Mouse (Mus musculus): ENCODE results near the gene Pfdn6. TPM values are rescaled to one million over a fixed set of nuclear protein-coding genes. Genes with fewer than 3 reads are reported as not detected.
"Not testable (repeated sequence)": the region's sequence is repeated elsewhere in the genome, so short reads cannot be mapped to it uniquely, and the experiment has no call there.

Pfdn6 gene
- 117 and 135 TPM in 2 replicates for polyA plus RNA-seq (2012; rRNA removed)

DNA sequence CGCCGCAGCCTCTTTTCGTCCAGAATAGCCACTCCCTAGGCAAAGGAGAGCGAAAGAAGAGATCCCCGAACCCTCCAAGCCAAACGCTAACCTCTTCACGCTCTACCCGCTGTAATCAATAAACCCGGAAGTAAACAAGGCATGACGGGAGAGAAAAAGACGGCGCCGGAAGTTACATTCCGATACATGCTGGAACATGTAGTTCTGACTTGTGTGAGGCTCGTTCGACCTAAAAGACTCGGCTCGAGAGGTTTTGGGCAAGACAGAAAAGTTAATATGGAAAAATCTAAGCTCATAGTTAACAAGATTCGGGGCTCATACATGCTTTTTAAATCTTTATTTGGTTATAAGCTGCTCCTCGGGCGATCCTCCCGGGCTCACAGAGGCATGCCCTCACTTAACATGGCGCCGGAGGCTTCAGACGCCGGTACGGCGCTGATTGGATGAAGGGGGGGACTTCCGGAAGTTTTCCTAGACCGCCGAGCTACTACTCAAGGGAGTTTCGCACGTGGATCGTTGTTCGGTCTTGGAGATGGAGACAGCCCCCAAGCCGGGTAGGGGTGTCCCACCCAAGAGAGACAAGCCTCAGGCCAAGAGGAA, at the start of gene Pfdn6, which contains the start of gene Wdr46:
Gene Pfdn6, minus strand, starts transcription at position 138 of the 600 bp plus-strand sequence.
Gene Wdr46, plus strand, starts transcription at position 455 of the 600 bp plus-strand sequence.
- H3K27me3 ChIP-seq (ENCODE audit: control insufficient read depth, insufficient read depth, low read length) = no peaks in the 10 kb centered on the region
- H3K27ac ChIP-seq (ENCODE audit: insufficient read depth, low read length) = peak within 1 kb of the TSS; percentile 59
- under 1% methylated on average over 36 of the region's 36 CpGs for WGBS

DNA sequence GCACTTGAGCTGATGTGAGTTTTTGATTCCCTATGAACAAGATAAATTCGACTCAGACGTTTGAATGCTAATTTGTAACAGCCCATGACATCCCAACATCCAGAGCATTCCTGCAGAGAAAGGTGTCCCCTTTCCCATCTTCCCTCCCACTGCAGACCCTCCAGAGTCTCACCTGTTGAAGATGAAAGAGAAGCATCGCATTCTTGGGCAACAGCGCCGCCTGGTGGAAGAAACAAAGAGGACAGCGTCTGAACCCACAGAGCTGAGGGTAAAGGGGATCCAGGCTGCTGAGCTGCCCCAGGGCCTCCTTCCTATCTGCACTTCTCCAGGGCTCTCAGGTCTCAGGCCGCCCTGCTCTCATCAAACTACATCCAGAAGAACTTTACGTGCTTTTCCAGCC, 42.0 kb upstream of the Pfdn6 start:
- H3K27ac ChIP-seq (ENCODE audit: insufficient read depth, low read length); H3K27me3 ChIP-seq (ENCODE audit: control insufficient read depth, insufficient read depth, low read length): not testable (repeated sequence)

More for the DNA sequence above, at the start of gene Pfdn6, which contains the start of gene Wdr46:
- DNase-seq = peak; percentile 87 to 88
- Histone ChIP-seq H3K4me3 (replicated peaks; ENCODE audit: insufficient read depth, low read depth, low read length) (peak within 1 kb of the TSS; percentile 91), H3K4me1 (ENCODE audit: control insufficient read depth, insufficient read depth, low read length) (peaks cover 5% of the 10 kb centered on the region; the same call in 1 of the 2 replicates)
- TF ChIP-seq CTCF (IDR thresholded peaks at IDR 0.05; ENCODE audit: borderline replicate concordance, insufficient read depth, low read depth, low read length) = no peak
- TF ChIP-seq POLR2A (IDR thresholded peaks at IDR 0.05; ENCODE audit: borderline replicate concordance, insufficient read depth, low read length) = peak; percentile 79; the same call in 1 of the 2 replicates

DNA sequence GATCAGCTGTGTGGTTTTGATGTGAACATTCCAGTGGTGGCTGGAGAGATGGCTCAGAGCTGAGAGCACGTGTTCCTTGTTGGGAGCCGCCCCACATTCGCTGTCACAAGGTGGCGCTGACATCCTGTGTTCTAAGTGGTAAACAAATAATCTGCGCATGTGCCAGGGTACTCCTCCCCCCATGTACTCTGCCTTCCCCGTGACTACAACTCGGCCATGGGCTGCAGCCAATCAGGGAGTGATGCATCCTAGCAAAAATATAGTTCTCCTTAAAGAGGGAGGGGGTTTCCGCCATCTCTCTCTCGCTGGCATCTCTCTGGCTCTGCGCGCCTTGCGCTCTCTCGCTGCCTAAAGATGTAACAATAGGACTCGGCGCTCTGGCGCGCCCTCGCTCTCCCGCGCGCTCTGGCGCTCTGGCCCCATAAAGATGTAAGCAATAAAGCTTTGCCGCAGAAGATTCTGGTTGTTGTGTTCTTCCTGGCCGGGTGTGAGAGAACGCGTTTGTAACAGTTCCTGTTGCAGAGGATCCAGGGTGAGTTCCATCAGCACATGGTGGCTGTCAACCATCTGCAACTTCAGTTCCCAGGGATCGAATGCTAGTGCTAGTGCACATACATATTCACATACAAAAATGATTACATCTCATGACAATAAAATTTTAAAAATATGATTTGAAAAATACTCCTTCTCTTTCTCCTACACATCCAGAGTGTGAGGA, 41.2 kb upstream of the Pfdn6 start:
- H3K4me3 ChIP-seq (replicated peaks; ENCODE audit: insufficient read depth, low read depth, low read length) = peak overlapping the region; percentile 81
- TF ChIP-seq CTCF (IDR thresholded peaks at IDR 0.05; ENCODE audit: borderline replicate concordance, insufficient read depth, low read depth, low read length) (peak; percentile 48; the same call in 1 of the 2 replicates), POLR2A (IDR thresholded peaks at IDR 0.05; ENCODE audit: borderline replicate concordance, insufficient read depth, low read length) (peak; percentile 57; the same call in 1 of the 2 replicates)
- peak overlapping the region; percentile 84 for H3K27ac ChIP-seq (ENCODE audit: insufficient read depth, low read length)
- DNase-seq = peak; percentile 89 to 91
- peaks cover 13% of the 10 kb centered on the region for H3K4me1 ChIP-seq (ENCODE audit: control insufficient read depth, insufficient read depth, low read length)
- under 1% methylated on average over 27 of the region's 27 CpGs for WGBS
- not testable (repeated sequence) for H3K27me3 ChIP-seq (ENCODE audit: control insufficient read depth, insufficient read depth, low read length)

More for the DNA sequence above, 42.0 kb upstream of the Pfdn6 start:
- peak; percentile 60 to 80 for DNase-seq
- not testable (repeated sequence) for H3K4me3 ChIP-seq (replicated peaks; ENCODE audit: insufficient read depth, low read depth, low read length)
- TF ChIP-seq CTCF (IDR thresholded peaks at IDR 0.05; ENCODE audit: borderline replicate concordance, insufficient read depth, low read depth, low read length) = peak; percentile 72
- H3K4me1 ChIP-seq (ENCODE audit: control insufficient read depth, insufficient read depth, low read length) = peaks cover 13% of the 10 kb centered on the region
- WGBS = 7% methylated on average over 8 of the region's 8 CpGs

DNA sequence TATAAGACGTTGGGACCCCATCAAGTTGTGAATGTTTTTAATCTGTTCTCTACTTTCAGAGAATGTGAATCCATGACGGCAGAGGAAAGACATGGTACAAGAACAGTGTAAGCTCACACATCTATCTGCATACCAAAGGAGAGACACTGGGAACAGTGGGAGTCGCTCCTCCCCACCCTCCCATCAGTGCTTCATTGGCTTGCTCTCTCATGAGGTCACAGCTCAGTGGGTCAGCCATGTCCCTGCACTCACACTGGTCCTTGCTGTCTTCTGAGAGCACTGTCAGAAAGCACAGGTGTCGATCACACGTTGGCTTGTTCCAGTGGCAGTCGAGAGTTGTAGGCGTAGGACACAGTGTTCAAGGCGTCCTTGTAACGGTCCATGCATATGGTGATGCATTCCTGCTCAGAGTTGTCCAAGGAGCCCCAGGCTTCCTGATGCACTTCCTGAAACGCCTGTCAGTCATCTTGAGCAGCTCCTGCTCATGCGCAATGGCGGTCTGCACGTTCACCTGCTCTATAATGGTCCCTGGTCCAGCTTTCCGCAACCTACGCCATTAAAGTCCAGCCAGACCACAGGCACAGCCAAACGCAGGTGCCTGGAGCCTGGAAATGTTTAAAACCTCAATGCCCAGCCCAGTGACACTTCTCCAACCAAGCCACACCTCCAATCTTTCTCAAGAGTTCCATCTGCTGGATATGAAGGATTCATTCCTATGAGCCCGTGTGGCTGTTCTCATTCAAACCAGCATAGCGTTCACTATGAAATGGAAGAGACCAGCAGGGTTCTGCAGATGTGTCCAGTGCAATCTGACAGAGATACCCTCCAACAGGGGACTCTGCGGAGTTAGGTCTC, 40.3 kb upstream of the Pfdn6 start:
- H3K27ac ChIP-seq (ENCODE audit: insufficient read depth, low read length) = peak overlapping the region; percentile 74
- DNase-seq = no peak
- H3K27me3 ChIP-seq (ENCODE audit: control insufficient read depth, insufficient read depth, low read length) = no peaks in the 10 kb centered on the region
- no peak for TF ChIP-seq CTCF (IDR thresholded peaks at IDR 0.05; ENCODE audit: borderline replicate concordance, insufficient read depth, low read depth, low read length)
- no peak for TF ChIP-seq POLR2A (IDR thresholded peaks at IDR 0.05; ENCODE audit: borderline replicate concordance, insufficient read depth, low read length)
- WGBS = 72% methylated on average over 19 of the region's 19 CpGs
- no peak overlapping the region for H3K4me3 ChIP-seq (replicated peaks; ENCODE audit: insufficient read depth, low read depth, low read length)
- peaks cover 13% of the 10 kb centered on the region for H3K4me1 ChIP-seq (ENCODE audit: control insufficient read depth, insufficient read depth, low read length)

DNA sequence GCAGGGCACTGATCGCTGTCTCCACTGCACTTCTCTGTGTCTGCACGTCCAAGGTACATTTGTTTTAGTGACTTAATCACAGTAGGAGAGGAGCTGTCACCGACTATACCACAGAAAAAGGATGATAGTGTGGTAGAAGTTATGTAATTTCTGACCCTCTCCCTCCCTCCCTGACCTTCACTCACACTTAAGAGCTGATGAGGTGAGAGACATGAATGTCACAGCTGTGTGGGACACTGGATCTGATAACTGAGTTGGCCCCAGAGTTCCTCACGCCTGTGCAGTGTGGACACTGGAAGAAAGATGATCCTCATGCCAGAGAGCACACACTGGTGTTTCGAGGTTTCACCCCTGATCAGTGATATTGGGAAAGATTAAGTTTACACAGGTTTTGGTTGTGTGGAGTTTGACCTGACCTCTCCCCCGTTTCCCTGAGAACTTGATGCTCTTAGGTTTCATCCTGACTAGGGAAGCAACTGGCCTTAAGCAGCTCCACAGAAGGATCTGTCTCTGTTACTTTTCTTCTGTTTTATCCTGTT, 39.4 kb upstream of the Pfdn6 start:
- DNase-seq = no peak
- no peak overlapping the region for H3K4me3 ChIP-seq (replicated peaks; ENCODE audit: insufficient read depth, low read depth, low read length)

DNA sequence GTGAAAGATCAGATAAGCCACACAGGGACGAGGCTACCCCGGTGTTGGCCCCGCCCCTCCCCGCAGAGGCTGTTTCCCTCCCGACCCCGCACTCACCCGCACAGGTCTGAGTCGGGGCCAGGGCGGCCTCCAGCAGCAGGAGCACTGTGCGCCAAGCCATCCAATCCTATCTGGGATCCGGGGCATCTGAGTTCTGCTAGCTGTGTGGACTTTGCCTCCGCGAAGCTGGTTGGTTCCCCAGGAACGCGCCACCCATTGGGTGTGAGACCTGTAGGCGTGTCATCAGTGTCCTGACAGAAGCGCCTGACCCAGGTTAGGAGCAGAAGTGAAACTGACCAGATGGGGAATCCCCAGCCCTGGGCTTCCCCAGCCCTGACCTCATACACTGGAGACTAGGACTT, 38.5 kb upstream of the Pfdn6 start:
- H3K27ac ChIP-seq (ENCODE audit: insufficient read depth, low read length) = peak overlapping the region; percentile 8; the same call in 1 of the 2 replicates
- H3K27me3 ChIP-seq (ENCODE audit: control insufficient read depth, insufficient read depth, low read length) = no peaks in the 10 kb centered on the region
- DNase-seq = peak; percentile 83 to 88
- TF ChIP-seq POLR2A (IDR thresholded peaks at IDR 0.05; ENCODE audit: borderline replicate concordance, insufficient read depth, low read length) (peak; percentile 75; the same call in 1 of the 2 replicates), CTCF (IDR thresholded peaks at IDR 0.05; ENCODE audit: borderline replicate concordance, insufficient read depth, low read depth, low read length) (no peak)
- H3K4me1 ChIP-seq (ENCODE audit: control insufficient read depth, insufficient read depth, low read length) = peaks cover 13% of the 10 kb centered on the region
- 0% methylated on average over 17 of the region's 17 CpGs for WGBS
- peak overlapping the region; percentile 50 for H3K4me3 ChIP-seq (replicated peaks; ENCODE audit: insufficient read depth, low read depth, low read length)

More for the DNA sequence above, 39.4 kb upstream of the Pfdn6 start:
- H3K27ac ChIP-seq (ENCODE audit: insufficient read depth, low read length) = no peak overlapping the region
- WGBS = 80% methylated on average over 6 of the region's 6 CpGs
- no peaks in the 10 kb centered on the region for H3K27me3 ChIP-seq (ENCODE audit: control insufficient read depth, insufficient read depth, low read length)
- H3K4me1 ChIP-seq (ENCODE audit: control insufficient read depth, insufficient read depth, low read length) = peaks cover 13% of the 10 kb centered on the region
- TF ChIP-seq POLR2A (IDR thresholded peaks at IDR 0.05; ENCODE audit: borderline replicate concordance, insufficient read depth, low read length) (no peak), CTCF (IDR thresholded peaks at IDR 0.05; ENCODE audit: borderline replicate concordance, insufficient read depth, low read depth, low read length) (no peak)
